Mouse (Mus musculus) intestine, postnatal 0 days (tissue): Measurements from ENCODE around the gene Ccdc62. TPM values are rescaled to one million over a fixed set of nuclear protein-coding genes. Genes with fewer than 3 reads are reported as not detected.

Experiments
- ATAC-seq: fragments of 200-750 bp; cut with Nextera tagmentation; 2 replicates; pipeline ENCODE4 v1.8.0; 2017; ENCODE audit warnings: mild to moderate bottlenecking, moderate TSS enrichment, moderate library complexity
- H3K27ac ChIP-seq: fragments of 300-500 bp; sonication (generic); 2 replicates; pipeline ENCODE4 v1.5.1; 2014; ENCODE audit warnings: mild to moderate bottlenecking, low read depth, low read length, moderate library complexity
- H3K27me3 ChIP-seq: fragments of 300-500 bp; sonication (generic); replicated peaks from 2 replicates; pipeline ENCODE4 v1.6.1; 2014; ENCODE audit warnings: low read length, mixed read lengths; ENCODE audit not compliant: control insufficient read depth, insufficient read depth
- H3K36me3 ChIP-seq: fragments of 300-500 bp; sonication (generic); 2 replicates; pipeline ENCODE4 v1.6.1; 2014; ENCODE audit warnings: mild to moderate bottlenecking, moderate library complexity; ENCODE audit not compliant: control insufficient read depth, insufficient read depth
- H3K4me1 ChIP-seq: fragments of 300-500 bp; sonication (generic); replicated peaks from 2 replicates; pipeline ENCODE4 v1.6.1; 2014; ENCODE audit warnings: antibody characterized with exemption, low read length, mixed read lengths; ENCODE audit not compliant: control insufficient read depth, insufficient read depth
- H3K4me2 ChIP-seq: fragments of 300-500 bp; sonication (generic); replicated peaks from 2 replicates; pipeline ENCODE4 v1.6.1; 2014; ENCODE audit warnings: low read depth, mild to moderate bottlenecking, moderate library complexity
- H3K4me3 ChIP-seq: fragments of 300-500 bp; sonication (generic); 2 replicates; pipeline ENCODE4 v1.5.1; 2014; ENCODE audit warnings: low read depth, low read length
- H3K9ac ChIP-seq: fragments of 300-500 bp; sonication (generic); 2 replicates; pipeline ENCODE4 v1.6.1; 2014; ENCODE audit warnings: mild to moderate bottlenecking, low read depth, low read length
- H3K9me3 ChIP-seq: fragments of 300-500 bp; sonication (generic); 2 replicates; pipeline ENCODE4 v1.6.1; 2016; ENCODE audit warnings: mixed run types; ENCODE audit not compliant: control insufficient read depth
- CTCF ChIP-seq: sonication (generic); IDR thresholded peaks from 2 replicates; pipeline ENCODE4 v1.5.1; 2016; ENCODE audit warnings: low read depth, mild to moderate bottlenecking, control low read depth, antibody characterized with exemption, moderate library complexity
- WGBS: fragments of 180-500 bp; shearing (Covaris S2); extraction: QIAGEN DNeasy Blood & Tissue Kit; methylation state at CpG from one replicate; pipeline ENCODE4 v1.1.7; 2014; 5-methylcytosine and 5-hydroxymethylcytosine counted together
- polyA plus RNA-seq: library from polyadenylated mRNA; unstranded; fragments of >200 nt; fragmentation: Nextera tagmentation; extraction: Ambion mirVana; gene quantifications from 2 replicates; pipeline ENCODE4 v1.2.1, GENCODE M21; 2015

Ccdc62 gene
- polyA plus RNA-seq, 1 experiment from 2014 or later: 3.8 TPM

GRCm38 (mm10) chr5:123973299-123974178, 43.1 kb downstream of the Ccdc62 start, which contains the start of gene Hip1r:
Gene Hip1r (plus strand): TSS chr5:123973628.
- peak; percentile 65 for ATAC-seq
- Histone ChIP-seq H3K27ac (peak within 1 kb of the TSS; percentile 90), H3K4me3 (peak within 1 kb of the TSS; percentile 50), H3K4me2 (peak within 1 kb of the TSS; percentile 75), H3K4me1 (0 out of 2 replicates have a peak, but pooled peaks cover 10% of the 10 kb centered on the region), H3K9ac (peak within 1 kb of the TSS; percentile 70), H3K27me3 (no peaks in the 10 kb centered on the region), H3K9me3 (no peaks in the 10 kb centered on the region), H3K36me3 (no peaks in the 10 kb centered on the region)
- TF ChIP-seq CTCF: no peak
- WGBS: under 1% methylated on average over 87 of the region's 106 CpGs

- no peak for ATAC-seq
- WGBS: under 1% methylated on average over 14 of the region's 14 CpGs
- peak overlapping the region; percentile 75 for H3K4me2 ChIP-seq
- H3K27me3 ChIP-seq: no peaks in the 10 kb centered on the region
- no peaks in the 10 kb centered on the region for H3K9me3 ChIP-seq
- no peaks in the 10 kb centered on the region for H3K36me3 ChIP-seq
- no peak for TF ChIP-seq CTCF
- H3K4me1 ChIP-seq: 0 out of 2 replicates have a peak, but pooled peaks cover 10% of the 10 kb centered on the region
- peak overlapping the region; percentile 90 for H3K27ac ChIP-seq
- H3K4me3 ChIP-seq: peak overlapping the region; percentile 50
- H3K9ac ChIP-seq: peak overlapping the region; percentile 70
Measured at GRCm38 (mm10) chr5:123974179-123974485, 43.7 kb downstream of the Ccdc62 start.

GRCm38 (mm10) chr5:123974616-123975111, 44.2 kb downstream of the Ccdc62 start:
- H3K4me1 ChIP-seq: 0 out of 2 replicates have a peak, but pooled peaks cover 10% of the 10 kb centered on the region
- H3K9ac ChIP-seq: peak overlapping the region; percentile 70; the same call in 1 of the 2 replicates
- WGBS: 20% methylated on average over 11 of the region's 11 CpGs
- no peaks in the 10 kb centered on the region for H3K9me3 ChIP-seq
- H3K4me3 ChIP-seq: peak overlapping the region; percentile 50
- peak overlapping the region; percentile 90 for H3K27ac ChIP-seq
- peak overlapping the region; percentile 75 for H3K4me2 ChIP-seq
- no peak for TF ChIP-seq CTCF
- no peaks in the 10 kb centered on the region for H3K27me3 ChIP-seq
- no peak for ATAC-seq
- H3K36me3 ChIP-seq: no peaks in the 10 kb centered on the region

GRCm38 (mm10) chr5:123975668-123976180, 45.2 kb downstream of the Ccdc62 start:
- WGBS: 28% methylated on average over 6 of the region's 6 CpGs

GRCm38 (mm10) chr5:123977231-123977630, 46.8 kb downstream of the Ccdc62 start:
- WGBS: 23% methylated on average over 3 of the region's 3 CpGs
- Histone ChIP-seq H3K9ac (no peak overlapping the region), H3K27me3 (no peaks in the 10 kb centered on the region), H3K4me3 (no peak overlapping the region), H3K4me1 (peaks cover 15% of the 10 kb centered on the region; the same call in 1 of the 2 replicates), H3K9me3 (no peaks in the 10 kb centered on the region), H3K4me2 (peak overlapping the region; percentile 75; the same call in 1 of the 2 replicates), H3K36me3 (no peaks in the 10 kb centered on the region), H3K27ac (peak overlapping the region; percentile 71)
- TF ChIP-seq CTCF: no peak
- ATAC-seq: no peak

More at GRCm38 (mm10) chr5:123975668-123976180, 45.2 kb downstream of the Ccdc62 start:
- Histone ChIP-seq H3K36me3 (no peaks in the 10 kb centered on the region), H3K4me3 (peak overlapping the region; percentile 50; the same call in 1 of the 2 replicates), H3K9ac (no peak overlapping the region), H3K4me1 (0 out of 2 replicates have a peak, but pooled peaks cover 10% of the 10 kb centered on the region), H3K27ac (peak overlapping the region; percentile 78), H3K27me3 (no peaks in the 10 kb centered on the region), H3K4me2 (peak overlapping the region; percentile 75), H3K9me3 (no peaks in the 10 kb centered on the region)
- TF ChIP-seq CTCF: no peak
- peak; percentile 52 for ATAC-seq

GRCm38 (mm10) chr5:123978131-123978530, 47.7 kb downstream of the Ccdc62 start:
- Histone ChIP-seq H3K4me2 (peak overlapping the region; percentile 75; the same call in 1 of the 2 replicates), H3K9ac (no peak overlapping the region)
- 65% methylated on average over 5 of the region's 5 CpGs for WGBS

More at GRCm38 (mm10) chr5:123978131-123978530, 47.7 kb downstream of the Ccdc62 start:
- TF ChIP-seq CTCF: no peak
- no peak for ATAC-seq
- no peaks in the 10 kb centered on the region for H3K9me3 ChIP-seq
- no peaks in the 10 kb centered on the region for H3K27me3 ChIP-seq
- H3K4me1 ChIP-seq: peaks cover 15% of the 10 kb centered on the region; the same call in 1 of the 2 replicates
- no peak overlapping the region; the same call in 1 of the 2 replicates for H3K27ac ChIP-seq
- no peak overlapping the region for H3K4me3 ChIP-seq
- H3K36me3 ChIP-seq: no peaks in the 10 kb centered on the region
